Mouse (Mus musculus): ENCODE measurements around the gene Sv2b. TPM values are rescaled to one million over a fixed set of nuclear protein-coding genes. Genes with fewer than 3 reads are reported as not detected.

Sv2b gene
- polyA plus RNA-seq, 1 experiment from 2014 or later, result 4.6 TPM

DNA sequence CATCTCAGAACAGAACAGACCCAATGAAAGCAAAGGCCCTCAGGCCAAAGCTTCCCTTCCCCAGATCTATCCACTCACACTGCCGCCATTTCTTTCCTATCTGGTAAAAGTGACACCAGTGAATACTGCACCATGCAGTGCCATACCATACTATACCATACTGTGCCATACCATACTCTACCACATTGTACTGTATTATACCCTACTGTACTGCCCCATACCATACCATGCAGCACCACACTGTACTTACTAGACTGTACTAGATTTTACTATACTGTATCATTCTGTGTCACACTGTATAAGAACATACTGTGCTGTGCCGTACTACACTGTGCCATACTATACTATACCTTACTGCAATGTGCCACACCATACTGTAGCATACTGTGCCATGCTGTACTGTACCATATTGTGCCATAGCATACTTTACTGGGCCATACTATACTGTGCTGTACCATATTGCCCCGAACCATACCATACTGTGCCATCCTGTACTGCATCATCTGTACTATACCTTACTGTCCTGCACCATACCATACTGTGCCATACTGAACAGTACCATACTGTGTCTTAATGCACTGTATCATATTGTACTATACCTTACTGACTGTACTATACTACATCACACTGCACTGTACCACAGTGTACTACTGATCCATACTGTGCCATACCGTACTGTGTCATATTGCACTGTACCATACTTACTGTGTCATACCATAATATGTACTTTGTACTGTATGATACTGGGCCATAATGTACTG is 114.7 kb downstream of the Sv2b start:
- Histone ChIP-seq H3K27ac (no peak overlapping the region), H3K9ac (no peak overlapping the region), H3K4me3 (replicated peaks) (no peak overlapping the region), H3K36me3 (replicated peaks) (no peaks in the 10 kb centered on the region), H3K9me3 (no peaks in the 10 kb centered on the region), H3K4me2 (no peak overlapping the region), H3K27me3 (no peaks in the 10 kb centered on the region), H3K4me1 (no peaks in the 10 kb centered on the region)
- 93% methylated on average over 4 of the region's 4 CpGs for WGBS
- ATAC-seq (ENCODE audit: low FRiP score), result 0 out of 2 replicates have a peak, but pooled peaks have one; percentile 33

DNA sequence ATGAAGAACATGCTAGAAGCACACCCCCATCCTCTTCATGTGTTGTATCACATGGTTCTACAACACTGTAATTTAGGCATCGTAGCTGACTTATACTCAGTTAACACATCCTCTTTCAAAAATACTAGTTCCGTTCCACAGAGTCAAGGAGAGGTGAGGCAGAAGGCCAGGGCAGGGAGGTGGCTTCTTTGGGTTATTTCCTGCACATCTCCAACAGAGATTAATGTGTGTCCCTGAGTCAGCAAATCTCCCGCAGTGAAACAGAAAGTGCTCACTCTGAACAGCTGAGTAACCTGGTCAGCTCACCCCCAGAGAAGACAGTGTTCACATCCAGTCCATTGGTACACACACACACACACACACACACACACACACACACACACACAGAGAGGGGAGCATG is 118.9 kb downstream of the Sv2b start:
- Histone ChIP-seq H3K27me3 (no peaks in the 10 kb centered on the region), H3K27ac (no peak overlapping the region), H3K9ac (no peak overlapping the region), H3K36me3 (replicated peaks) (no peaks in the 10 kb centered on the region), H3K4me3 (replicated peaks) (no peak overlapping the region), H3K9me3 (no peaks in the 10 kb centered on the region), H3K4me1 (no peaks in the 10 kb centered on the region), H3K4me2 (no peak overlapping the region)
- WGBS, result 95% methylated on average over 3 of the region's 3 CpGs
- ATAC-seq (ENCODE audit: low FRiP score), result no peak

DNA sequence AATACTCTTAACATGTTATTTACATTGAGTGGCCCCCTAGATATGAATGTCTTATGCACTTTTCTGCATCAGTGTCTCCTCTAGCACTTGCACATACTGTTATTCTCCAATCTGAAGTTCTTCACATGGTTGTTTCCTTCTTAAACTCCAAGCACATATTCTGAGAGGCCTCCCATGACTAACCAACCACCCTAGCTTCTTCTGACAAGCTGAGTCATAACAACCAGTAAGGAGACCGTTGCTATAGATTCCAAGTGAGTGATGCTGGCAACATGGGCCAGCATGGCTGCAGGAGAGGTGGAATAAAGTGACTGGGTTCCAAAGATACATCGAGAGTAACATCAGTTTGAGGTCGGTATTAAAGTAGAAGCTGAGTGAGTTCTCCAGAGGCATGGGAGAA is 134.0 kb downstream of the Sv2b start:
- H3K4me1 ChIP-seq, result no peaks in the 10 kb centered on the region
- H3K4me3 ChIP-seq (replicated peaks), result no peak overlapping the region
- H3K4me2 ChIP-seq, result no peak overlapping the region
- H3K27ac ChIP-seq, result no peak overlapping the region
- no peaks in the 10 kb centered on the region for H3K27me3 ChIP-seq
- WGBS, result 85% methylated on average over 3 of the region's 3 CpGs
- H3K9ac ChIP-seq, result no peak overlapping the region
- no peaks in the 10 kb centered on the region for H3K36me3 ChIP-seq (replicated peaks)
- H3K9me3 ChIP-seq, result no peaks in the 10 kb centered on the region
- no peak for ATAC-seq (ENCODE audit: low FRiP score)

DNA sequence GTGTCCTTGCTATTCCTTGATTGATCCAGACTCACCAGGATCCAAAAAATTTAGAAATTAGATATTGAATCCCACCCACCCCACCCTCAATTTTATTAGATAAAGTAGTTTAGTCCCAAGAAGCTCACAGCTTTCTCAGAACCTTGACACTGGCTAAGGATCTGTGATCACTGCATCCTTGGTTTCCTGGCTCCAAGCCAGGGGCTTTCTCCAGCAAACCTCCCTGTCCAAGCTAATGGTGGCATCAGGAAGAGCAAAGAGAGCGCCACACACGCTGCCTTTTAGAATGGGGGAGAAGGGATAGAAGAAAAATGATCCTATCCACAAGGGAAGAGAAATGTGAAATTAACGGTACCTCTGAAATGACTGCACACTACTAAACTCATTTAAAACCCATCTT is 141.6 kb downstream of the Sv2b start:
- no peaks in the 10 kb centered on the region for H3K36me3 ChIP-seq (replicated peaks)
- no peak overlapping the region for H3K4me3 ChIP-seq (replicated peaks)
- no peak overlapping the region for H3K4me2 ChIP-seq
- no peaks in the 10 kb centered on the region for H3K27me3 ChIP-seq
- WGBS, result 90% methylated on average over 3 of the region's 3 CpGs
- H3K27ac ChIP-seq, result no peak overlapping the region
- no peak for ATAC-seq (ENCODE audit: low FRiP score)
- no peaks in the 10 kb centered on the region for H3K9me3 ChIP-seq
- no peak overlapping the region for H3K9ac ChIP-seq
- H3K4me1 ChIP-seq, result no peaks in the 10 kb centered on the region

DNA sequence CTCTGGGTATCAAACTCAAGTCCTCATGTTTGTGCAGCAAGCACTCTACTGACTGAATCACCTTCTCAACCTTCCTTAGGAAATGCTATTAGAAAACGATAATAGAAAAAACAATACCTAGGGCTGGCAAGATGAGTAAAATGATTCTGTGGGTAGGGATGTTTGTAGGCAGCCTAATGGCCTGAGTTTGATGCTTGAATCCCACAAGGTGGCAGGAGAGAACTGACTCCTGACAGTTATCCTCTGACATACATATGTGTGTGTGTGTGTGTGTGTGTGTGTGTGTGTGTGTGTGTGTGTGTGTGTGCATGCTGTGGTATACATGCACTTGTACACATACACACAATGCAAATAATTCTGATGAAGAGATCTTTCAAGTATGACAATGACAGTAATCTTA is 161.9 kb downstream of the Sv2b start:
- Histone ChIP-seq H3K27ac (no peak overlapping the region), H3K9me3 (no peaks in the 10 kb centered on the region), H3K9ac (no peak overlapping the region), H3K4me3 (replicated peaks) (no peak overlapping the region), H3K36me3 (replicated peaks) (no peaks in the 10 kb centered on the region), H3K4me1 (peaks cover 3% of the 10 kb centered on the region), H3K4me2 (no peak overlapping the region), H3K27me3 (peaks cover 16% of the 10 kb centered on the region)
- WGBS, result 89% methylated on average over 1 of the region's 1 CpGs
- ATAC-seq (ENCODE audit: low FRiP score), result no peak

DNA sequence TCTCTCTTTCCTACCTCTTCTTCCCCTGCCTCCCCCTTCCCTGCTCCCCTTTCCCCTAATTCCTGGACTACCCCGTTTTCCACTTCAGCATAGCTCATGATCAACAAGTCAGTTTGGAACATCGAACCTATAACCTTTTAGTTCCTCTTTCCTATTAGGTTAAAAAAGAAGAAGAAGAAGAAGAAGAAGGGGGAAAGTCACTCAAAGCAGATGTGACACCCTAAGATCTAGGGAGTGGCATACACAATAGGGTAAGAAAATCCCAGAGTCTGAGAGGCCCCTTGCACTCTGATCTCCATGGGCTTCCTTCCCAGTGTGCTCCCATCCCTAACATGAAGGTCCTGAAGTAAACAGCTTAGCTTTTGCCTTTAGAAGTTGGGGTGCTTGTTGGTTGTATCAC is 166.3 kb downstream of the Sv2b start:
- Histone ChIP-seq H3K27me3 (peaks cover 17% of the 10 kb centered on the region), H3K36me3 (replicated peaks) (no peaks in the 10 kb centered on the region), H3K4me3 (replicated peaks) (no peak overlapping the region), H3K9ac (no peak overlapping the region), H3K4me1 (peaks cover 10% of the 10 kb centered on the region), H3K27ac (no peak overlapping the region), H3K4me2 (0 out of 2 replicates have a peak overlapping the region, but pooled peaks have one; percentile 50), H3K9me3 (no peaks in the 10 kb centered on the region)
- ATAC-seq (ENCODE audit: low FRiP score), result no peak
- WGBS, result 30% methylated on average over 2 of the region's 2 CpGs

DNA sequence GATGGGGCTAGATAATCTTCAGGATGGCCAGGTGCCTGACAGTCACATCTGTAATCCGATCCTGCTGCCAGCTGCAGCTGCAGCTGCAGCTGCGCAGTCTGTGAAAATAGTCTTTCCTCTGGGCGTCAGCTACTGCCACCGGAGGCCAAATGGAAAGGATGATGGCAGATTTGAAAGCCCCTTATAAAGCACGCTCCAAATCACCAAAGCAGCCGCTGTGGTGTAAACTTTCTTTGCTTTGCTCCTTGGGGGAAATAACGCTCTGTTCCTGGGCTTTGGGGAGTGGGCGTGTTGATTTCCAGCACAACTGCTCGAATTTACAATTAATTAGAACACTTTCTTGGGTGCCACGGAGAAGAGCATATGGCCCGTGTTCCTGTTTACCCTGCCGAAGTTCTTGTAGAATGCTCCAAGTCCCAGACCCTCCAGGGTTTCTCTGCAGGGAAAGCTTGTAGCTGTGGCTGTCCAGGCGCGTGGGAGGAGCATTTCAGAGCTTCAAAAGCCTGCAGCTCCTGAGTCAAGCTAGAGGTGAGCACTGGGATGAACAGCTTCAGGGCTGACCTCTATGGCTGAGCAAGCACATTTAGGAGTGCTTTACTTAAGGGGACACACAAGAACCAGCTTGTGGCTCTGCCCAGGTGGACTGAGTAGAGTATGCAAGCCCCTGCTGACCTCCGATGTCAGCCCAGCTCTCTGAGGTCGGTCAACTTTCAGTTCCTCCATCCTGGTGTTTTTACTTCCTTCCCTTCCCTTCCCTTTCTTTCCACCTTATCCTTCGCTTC is 167.0 kb downstream of the Sv2b start:
- Histone ChIP-seq H3K4me1 (peaks cover 10% of the 10 kb centered on the region), H3K9me3 (no peaks in the 10 kb centered on the region), H3K4me3 (replicated peaks) (peak overlapping the region; percentile 28), H3K4me2 (peak overlapping the region; percentile 50), H3K27me3 (peaks cover 17% of the 10 kb centered on the region), H3K9ac (peak overlapping the region; percentile 21; the same call in 1 of the 2 replicates), H3K27ac (no peak overlapping the region), H3K36me3 (replicated peaks) (no peaks in the 10 kb centered on the region)
- peak; percentile 23; the same call in 1 of the 2 replicates for ATAC-seq (ENCODE audit: low FRiP score)
- 6% methylated on average over 17 of the region's 17 CpGs for WGBS

DNA sequence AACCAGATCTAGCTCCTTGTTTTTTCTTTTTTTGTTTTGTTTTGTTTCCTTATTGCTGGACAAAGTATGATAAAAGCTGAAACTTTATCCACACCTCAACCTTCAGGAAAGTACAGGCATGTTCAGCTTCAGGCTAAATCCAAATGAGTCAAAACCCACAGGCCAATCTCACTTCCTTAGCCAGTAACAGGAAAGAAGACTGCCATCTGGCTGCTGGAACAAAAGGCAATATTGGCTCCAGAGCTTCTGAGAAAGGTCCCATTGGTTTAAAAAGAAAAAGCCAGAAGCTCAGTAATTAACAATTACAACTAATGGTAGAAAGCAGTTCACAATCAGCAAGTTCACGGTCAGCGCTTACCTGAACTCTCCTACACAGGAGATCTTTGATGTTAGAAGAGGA is 169.8 kb downstream of the Sv2b start:
- no peak for ATAC-seq (ENCODE audit: low FRiP score)
- Histone ChIP-seq H3K36me3 (replicated peaks) (no peaks in the 10 kb centered on the region), H3K27ac (no peak overlapping the region)

DNA sequence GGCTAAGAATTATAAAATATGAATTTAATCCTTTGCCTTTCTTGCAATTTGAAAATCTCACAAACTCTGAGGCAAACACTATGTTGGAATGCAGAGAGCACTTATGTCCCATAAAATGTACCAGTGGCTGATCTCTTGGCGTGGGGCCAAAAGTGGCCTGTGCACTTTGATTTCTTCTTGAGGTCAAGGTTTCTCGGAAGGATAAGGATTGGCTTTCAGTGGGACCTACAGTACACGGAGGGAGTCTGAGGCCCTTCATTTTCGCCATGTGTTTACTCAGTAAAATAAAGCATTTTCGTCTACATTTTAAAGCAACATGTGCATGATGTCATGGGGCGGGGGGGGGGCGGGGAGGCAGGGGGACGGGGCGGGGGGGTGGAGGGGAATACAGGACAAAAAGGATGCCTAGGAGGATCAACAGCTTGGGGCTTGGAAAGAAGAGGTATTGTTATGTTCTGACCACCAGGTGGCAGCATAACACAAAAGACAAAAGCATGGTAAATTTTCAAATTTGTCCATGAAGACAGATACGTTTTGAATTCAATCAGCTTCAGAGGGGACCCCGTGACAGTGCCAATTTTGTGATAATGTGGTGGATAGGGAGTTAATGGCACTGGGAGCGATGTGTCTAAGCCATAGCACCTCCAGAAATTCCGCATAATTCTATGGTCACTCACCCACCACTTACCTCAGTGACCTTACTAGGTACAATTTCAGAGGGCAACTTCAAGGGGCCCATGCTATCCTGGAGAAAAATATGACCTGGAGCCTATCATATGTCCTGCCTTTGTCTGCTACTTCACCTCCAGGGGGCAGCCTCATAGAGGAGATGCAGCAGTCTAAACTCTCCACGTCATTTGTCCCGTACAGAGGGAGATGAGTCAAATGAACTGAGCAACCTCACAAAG is 174.1 kb downstream of the Sv2b start:
- no peak overlapping the region for H3K4me3 ChIP-seq (replicated peaks)
- no peak overlapping the region for H3K4me2 ChIP-seq
- H3K9ac ChIP-seq, result no peak overlapping the region
- no peak overlapping the region for H3K27ac ChIP-seq
- H3K9me3 ChIP-seq, result no peaks in the 10 kb centered on the region
- ATAC-seq (ENCODE audit: low FRiP score), result peak; percentile 73
- 26% methylated on average over 15 of the region's 15 CpGs for WGBS
- no peaks in the 10 kb centered on the region for H3K4me1 ChIP-seq
- peaks cover 7% of the 10 kb centered on the region; the same call in 1 of the 2 replicates for H3K27me3 ChIP-seq
- no peaks in the 10 kb centered on the region for H3K36me3 ChIP-seq (replicated peaks)

More for the DNA sequence above, 169.8 kb downstream of the Sv2b start:
- Histone ChIP-seq H3K4me2 (no peak overlapping the region), H3K4me3 (replicated peaks) (no peak overlapping the region), H3K4me1 (peaks cover 10% of the 10 kb centered on the region), H3K9ac (no peak overlapping the region), H3K27me3 (peaks cover 19% of the 10 kb centered on the region), H3K9me3 (no peaks in the 10 kb centered on the region)
- 82% methylated on average over 2 of the region's 2 CpGs for WGBS

DNA sequence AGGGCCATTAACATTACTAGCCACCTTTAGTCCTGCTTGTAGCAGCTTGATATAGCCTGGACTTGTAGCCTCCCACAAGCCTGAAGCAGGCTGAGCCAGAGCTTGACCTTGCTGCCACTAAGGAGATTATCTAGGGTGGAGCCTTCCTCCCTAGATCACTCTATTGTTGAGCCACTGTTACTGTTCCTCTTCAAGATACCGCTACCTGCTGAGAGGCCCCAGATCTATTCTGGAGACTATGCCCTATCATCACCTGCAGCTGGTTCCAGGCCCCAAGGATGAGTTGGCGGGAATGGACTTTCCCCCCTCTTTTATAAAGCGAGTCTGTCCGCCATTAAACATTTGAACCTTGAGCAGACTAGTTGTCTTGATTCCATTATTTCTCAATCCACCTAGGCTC is 181.0 kb downstream of the Sv2b start:
- Histone ChIP-seq H3K9me3 (no peaks in the 10 kb centered on the region), H3K9ac (no peak overlapping the region), H3K27me3 (no peaks in the 10 kb centered on the region), H3K4me1 (peaks cover 3% of the 10 kb centered on the region; the same call in 1 of the 2 replicates), H3K4me3 (replicated peaks) (no peak overlapping the region), H3K36me3 (replicated peaks) (no peaks in the 10 kb centered on the region), H3K27ac (no peak overlapping the region), H3K4me2 (no peak overlapping the region)
- ATAC-seq (ENCODE audit: low FRiP score), result no peak
- WGBS, result 92% methylated on average over 4 of the region's 4 CpGs

DNA sequence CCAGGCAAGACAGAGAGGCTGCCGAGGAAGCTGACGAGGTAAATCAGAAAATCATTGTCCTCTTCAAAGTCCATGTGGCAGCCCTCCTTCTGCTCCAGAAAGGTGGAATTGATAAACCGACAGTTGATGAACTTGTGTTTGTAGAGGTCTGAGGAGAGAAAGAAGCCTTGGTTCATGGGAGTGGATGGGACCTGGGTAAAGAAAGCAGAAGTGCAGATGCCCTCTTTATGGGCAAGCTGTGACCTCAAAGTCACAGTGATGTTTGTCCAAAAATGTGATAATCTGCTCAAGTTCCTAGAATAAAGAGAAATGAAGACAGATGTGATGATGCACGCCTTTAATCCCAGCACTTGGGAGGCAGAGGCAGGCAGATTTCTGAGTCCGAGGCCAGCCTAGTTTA is 185.0 kb downstream of the Sv2b start:
- Histone ChIP-seq H3K9ac (no peak overlapping the region), H3K4me3 (replicated peaks) (no peak overlapping the region), H3K27ac (no peak overlapping the region), H3K4me2 (no peak overlapping the region), H3K27me3 (no peaks in the 10 kb centered on the region), H3K9me3 (no peaks in the 10 kb centered on the region), H3K4me1 (peaks cover 3% of the 10 kb centered on the region; the same call in 1 of the 2 replicates), H3K36me3 (replicated peaks) (no peaks in the 10 kb centered on the region)
- WGBS, result 85% methylated on average over 5 of the region's 5 CpGs
- ATAC-seq (ENCODE audit: low FRiP score), result no peak
